Mouse (Mus musculus) stomach, embryonic 16.5 days (tissue): ENCODE data around the gene BC052040. TPM values are rescaled to one million over a fixed set of nuclear protein-coding genes. Genes with fewer than 3 reads are reported as not detected.
A peak's percentile ranks its signal among the peaks of the same experiment; 100 is the strongest.

Experiments used
- ATAC-seq: fragments of 200-750 bp; cut with Nextera tagmentation; 2 replicates; pipeline ENCODE4 v1.8.0; 2017; ENCODE audit warnings: moderate number of reproducible peaks, moderate TSS enrichment; ENCODE audit not compliant: insufficient read depth, low FRiP score
- H3K27ac ChIP-seq: fragments of 300-500 bp; sonication (generic); 2 replicates; pipeline ENCODE4 v1.5.1; 2014; ENCODE audit warnings: low read length
- H3K27me3 ChIP-seq: fragments of 300-500 bp; sonication (generic); 2 replicates; pipeline ENCODE4 v1.6.1; 2014; ENCODE audit warnings: low read length, control low read depth, mixed read lengths; ENCODE audit not compliant: control insufficient read depth, insufficient read depth
- H3K36me3 ChIP-seq: fragments of 300-500 bp; sonication (generic); 2 replicates; pipeline ENCODE4 v1.6.1; 2014; ENCODE audit warnings: low read length; ENCODE audit not compliant: control insufficient read depth, insufficient read depth
- H3K4me1 ChIP-seq: fragments of 300-500 bp; sonication (generic); 2 replicates; pipeline ENCODE4 v1.6.1; 2014; ENCODE audit warnings: low read length, control low read depth, mixed read lengths; ENCODE audit not compliant: control insufficient read depth, insufficient read depth
- H3K4me2 ChIP-seq: fragments of 300-500 bp; sonication (generic); 2 replicates; pipeline ENCODE4 v1.6.1; 2014; ENCODE audit warnings: low read depth, low read length, mixed read lengths
- H3K4me3 ChIP-seq: fragments of 300-500 bp; sonication (generic); replicated peaks from 2 replicates; pipeline ENCODE4 v1.5.1; 2014; ENCODE audit warnings: mild to moderate bottlenecking, low read length
- H3K9ac ChIP-seq: fragments of 300-500 bp; sonication (generic); 2 replicates; pipeline ENCODE4 v1.6.1; 2014; ENCODE audit warnings: low read length
- H3K9me3 ChIP-seq: fragments of 300-500 bp; sonication (generic); replicated peaks from 2 replicates; pipeline ENCODE4 v1.6.1; 2016; ENCODE audit warnings: low read length, control low read depth; ENCODE audit not compliant: control insufficient read depth
- WGBS: fragments of 180-500 bp; shearing (Covaris S2); extraction: QIAGEN DNeasy Blood & Tissue Kit; methylation state at CpG from one replicate; pipeline ENCODE4 v1.1.7; 2014; 5-methylcytosine and 5-hydroxymethylcytosine counted together
- polyA plus RNA-seq: library from polyadenylated mRNA; unstranded; fragments of >200 nt; fragmentation: Nextera tagmentation; extraction: Ambion mirVana; gene quantifications from 2 replicates; pipeline ENCODE4 v1.2.1, GENCODE M21; 2015

The BC052040 gene
- polyA plus RNA-seq, 1 experiment from 2014 or later, result 13.3 TPM

DNA sequence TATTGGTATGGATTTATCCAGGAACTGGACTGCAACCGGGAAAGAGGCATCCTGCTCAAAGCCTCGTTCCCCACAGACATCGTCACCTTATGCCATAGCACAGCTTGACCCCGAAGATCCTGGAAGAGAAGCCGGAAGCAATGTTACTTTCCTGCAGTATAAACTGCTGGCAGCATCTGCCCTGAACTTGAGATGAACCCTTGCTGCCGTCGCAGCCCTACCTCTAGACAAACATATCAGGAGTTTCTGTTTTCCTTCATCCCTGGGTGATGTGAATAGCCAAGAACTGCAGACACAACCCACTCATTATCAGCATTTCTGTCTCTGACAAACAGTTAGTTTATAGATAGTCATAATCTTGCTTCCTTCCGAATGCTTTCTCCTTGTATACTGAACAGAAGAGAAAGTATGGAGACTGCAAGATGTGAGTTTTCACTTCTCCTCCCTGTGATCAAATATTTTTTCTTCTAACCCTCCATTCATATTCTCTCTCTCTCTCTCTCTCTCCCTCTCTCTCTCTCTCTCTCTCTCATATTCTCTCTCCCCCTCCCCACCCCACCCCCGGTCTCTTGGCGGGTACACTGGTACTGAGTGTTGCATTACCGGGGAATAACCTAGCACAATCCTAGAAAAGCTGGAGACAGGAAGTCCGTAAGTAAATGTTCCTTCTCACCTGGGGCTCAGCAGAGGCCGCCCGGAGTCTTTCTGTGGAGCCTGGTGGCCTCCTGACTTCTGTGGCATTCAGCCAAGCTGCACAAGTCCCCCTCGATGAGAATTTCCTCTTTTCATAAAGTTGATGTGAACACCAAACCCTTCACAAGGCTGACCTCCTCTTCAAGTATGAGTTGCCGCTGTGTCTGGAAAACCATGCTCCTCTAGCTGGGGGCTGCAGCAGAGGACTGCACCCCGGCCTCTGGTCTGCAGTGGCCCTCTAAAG lies 195.7 kb downstream of the BC052040 start:
- Histone ChIP-seq H3K27me3 (no peaks in the 10 kb centered on the region), H3K27ac (peak overlapping the region; percentile 79), H3K9ac (peak overlapping the region; percentile 49), H3K4me2 (peak overlapping the region; percentile 39; the same call in 1 of the 2 replicates), H3K9me3 (no peaks in the 10 kb centered on the region), H3K36me3 (no peaks in the 10 kb centered on the region), H3K4me3 (peak overlapping the region; percentile 20), H3K4me1 (peaks cover 41% of the 10 kb centered on the region)
- WGBS, result 21% methylated on average over 17 of the region's 17 CpGs
- ATAC-seq, result peak; percentile 58

DNA sequence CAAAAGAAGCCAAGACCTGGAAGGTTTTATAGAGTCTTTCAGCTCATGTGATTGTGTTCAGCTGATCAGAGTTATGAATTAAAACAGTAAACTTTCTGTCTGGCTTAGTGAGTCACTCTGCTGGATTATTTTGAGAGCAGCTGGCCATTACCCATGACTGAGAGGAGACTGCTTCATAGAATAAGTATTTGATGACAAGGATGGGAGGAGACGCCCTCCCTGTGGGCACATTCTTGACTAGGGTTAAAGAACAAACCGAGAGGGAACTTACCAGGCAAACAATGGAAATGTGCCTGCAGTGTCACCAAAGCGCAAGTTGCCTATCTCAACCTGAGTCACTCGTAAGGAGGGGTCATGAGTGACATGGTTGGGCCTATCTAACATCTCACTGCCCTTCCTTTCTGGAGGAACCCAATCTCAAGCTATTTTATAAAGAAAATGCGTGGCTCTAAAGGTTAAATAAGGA lies 199.1 kb downstream of the BC052040 start:
- Histone ChIP-seq H3K9me3 (no peaks in the 10 kb centered on the region), H3K27me3 (no peaks in the 10 kb centered on the region), H3K4me1 (peaks cover 34% of the 10 kb centered on the region), H3K27ac (peak overlapping the region; percentile 50), H3K36me3 (no peaks in the 10 kb centered on the region), H3K4me3 (no peak overlapping the region), H3K9ac (no peak overlapping the region), H3K4me2 (no peak overlapping the region)
- WGBS, result 61% methylated on average over 5 of the region's 5 CpGs
- 0 out of 2 replicates have a peak, but pooled peaks have one; percentile 42 for ATAC-seq

DNA sequence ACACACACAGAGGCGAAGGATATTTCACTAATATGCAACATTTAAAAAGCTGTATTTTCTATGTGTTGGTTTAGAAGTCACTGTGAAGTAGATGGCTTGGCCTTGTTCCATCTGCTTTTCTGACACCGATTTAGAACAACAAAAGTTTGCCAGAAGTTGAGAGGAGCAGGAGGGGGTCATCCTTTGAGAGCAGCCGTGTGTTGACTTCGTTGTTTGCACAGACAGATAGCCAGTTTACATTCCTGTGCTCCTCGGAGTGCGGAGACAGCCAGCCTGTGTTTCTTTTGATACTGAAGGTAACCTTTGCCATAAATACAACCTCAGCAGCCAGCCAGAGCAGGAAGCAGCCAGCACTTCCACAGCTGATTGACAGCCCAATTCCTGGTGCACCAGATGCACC lies 204.2 kb downstream of the BC052040 start:
- Histone ChIP-seq H3K4me3 (no peak overlapping the region), H3K4me1 (peaks cover 5% of the 10 kb centered on the region), H3K9me3 (no peaks in the 10 kb centered on the region), H3K4me2 (no peak overlapping the region), H3K9ac (no peak overlapping the region), H3K27me3 (no peaks in the 10 kb centered on the region), H3K36me3 (no peaks in the 10 kb centered on the region), H3K27ac (no peak overlapping the region)
- ATAC-seq, result no peak
- 30% methylated on average over 6 of the region's 6 CpGs for WGBS

DNA sequence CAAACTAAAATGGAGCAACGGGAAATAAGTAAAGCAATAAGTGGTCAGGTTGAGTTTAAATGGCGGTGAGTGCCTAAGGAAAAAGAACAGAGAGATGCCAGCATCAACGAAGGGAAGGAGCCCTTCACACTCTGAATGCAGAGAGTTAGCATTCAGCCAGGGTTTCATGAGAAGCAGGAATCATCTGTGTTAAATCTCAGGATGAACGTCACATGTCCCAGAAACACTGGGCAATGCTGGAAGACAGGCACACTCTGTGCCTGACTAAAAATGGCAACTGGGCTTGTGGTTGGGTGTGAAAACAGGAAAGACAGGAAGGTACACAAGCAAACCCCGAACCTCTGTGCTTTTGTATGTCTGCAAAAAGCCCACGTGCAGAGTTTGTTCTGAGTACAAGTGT lies 217.3 kb downstream of the BC052040 start:
- no peak for ATAC-seq
- no peak overlapping the region for H3K27ac ChIP-seq
- no peak overlapping the region for H3K4me2 ChIP-seq
- H3K4me3 ChIP-seq, result no peak overlapping the region
- H3K9me3 ChIP-seq, result no peaks in the 10 kb centered on the region
- H3K36me3 ChIP-seq, result no peaks in the 10 kb centered on the region
- no peaks in the 10 kb centered on the region for H3K4me1 ChIP-seq
- H3K27me3 ChIP-seq, result no peaks in the 10 kb centered on the region
- 71% methylated on average over 6 of the region's 6 CpGs for WGBS
- H3K9ac ChIP-seq, result no peak overlapping the region

DNA sequence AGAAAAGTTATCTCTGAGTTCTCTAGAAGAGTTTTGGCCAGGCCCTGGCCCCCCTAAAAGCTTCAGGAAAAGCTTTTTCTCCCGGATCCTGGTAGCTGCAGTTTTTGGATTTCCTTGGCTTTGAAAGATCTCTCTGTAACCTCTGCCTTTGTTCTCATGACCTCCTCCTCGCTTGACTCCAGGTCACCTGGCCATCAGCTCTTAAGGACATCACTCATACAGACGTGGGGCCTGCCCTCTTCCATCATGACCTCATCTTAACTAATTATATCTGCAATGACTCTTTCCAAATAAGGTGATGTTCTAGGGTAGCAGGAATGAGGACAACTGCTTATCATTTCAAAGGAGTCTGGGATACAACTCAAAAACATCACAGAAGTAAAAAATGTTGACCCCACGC lies 226.9 kb downstream of the BC052040 start:
- H3K9me3 ChIP-seq, result no peaks in the 10 kb centered on the region
- 37% methylated on average over 4 of the region's 4 CpGs for WGBS

DNA sequence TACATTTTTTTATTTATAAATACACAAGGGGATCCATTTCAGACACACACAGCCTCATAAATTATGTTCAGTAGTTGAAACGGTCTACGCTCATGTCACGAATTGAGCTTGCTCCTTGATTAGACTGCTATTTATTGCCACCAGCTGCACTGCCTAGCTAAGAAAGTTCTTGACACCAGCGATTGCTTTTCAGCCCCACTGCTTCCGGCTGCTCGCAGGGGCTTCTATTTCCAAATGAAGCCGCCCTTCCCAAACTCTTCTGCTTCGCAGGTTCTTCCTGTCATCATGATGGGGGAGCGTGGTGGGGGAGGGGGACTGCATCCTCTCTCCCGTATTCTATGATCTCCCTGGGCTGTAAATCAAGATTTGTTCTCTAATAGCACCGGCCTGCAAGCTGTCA lies 231.8 kb downstream of the BC052040 start:
- Histone ChIP-seq H3K4me1 (peaks cover 8% of the 10 kb centered on the region), H3K4me2 (peak overlapping the region; percentile 23; the same call in 1 of the 2 replicates), H3K4me3 (no peak overlapping the region), H3K9me3 (no peaks in the 10 kb centered on the region), H3K27me3 (no peaks in the 10 kb centered on the region), H3K27ac (no peak overlapping the region), H3K9ac (no peak overlapping the region), H3K36me3 (no peaks in the 10 kb centered on the region)
- ATAC-seq, result no peak
- 34% methylated on average over 11 of the region's 11 CpGs for WGBS

More for the DNA sequence above, 226.9 kb downstream of the BC052040 start:
- no peak for ATAC-seq
- Histone ChIP-seq H3K4me1 (no peaks in the 10 kb centered on the region), H3K9ac (no peak overlapping the region), H3K36me3 (no peaks in the 10 kb centered on the region), H3K4me3 (no peak overlapping the region), H3K4me2 (no peak overlapping the region), H3K27ac (no peak overlapping the region), H3K27me3 (no peaks in the 10 kb centered on the region)

DNA sequence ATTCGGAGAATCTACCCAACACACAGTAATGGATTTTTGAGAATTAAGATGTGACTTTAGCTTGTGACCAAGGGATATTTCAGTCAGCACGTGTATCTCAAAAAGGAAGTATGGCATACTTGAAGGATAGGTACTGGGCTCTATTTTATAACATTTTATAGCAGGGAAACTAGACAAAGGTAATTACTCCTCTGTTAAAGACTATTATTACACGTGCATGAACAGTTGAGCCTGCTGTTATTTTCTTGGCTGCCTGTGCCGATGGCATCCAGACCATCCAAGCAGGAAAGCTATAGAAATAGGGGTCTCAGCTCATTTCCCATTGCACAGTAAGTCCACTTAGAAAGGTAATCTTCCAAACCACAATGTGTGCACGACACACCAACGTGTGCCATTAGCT lies 232.2 kb downstream of the BC052040 start:
- H3K9me3 ChIP-seq, result no peaks in the 10 kb centered on the region
- H3K27ac ChIP-seq, result no peak overlapping the region
- H3K27me3 ChIP-seq, result no peaks in the 10 kb centered on the region
- H3K4me3 ChIP-seq, result no peak overlapping the region
- ATAC-seq, result no peak
- WGBS, result 57% methylated on average over 6 of the region's 6 CpGs
- no peak overlapping the region for H3K9ac ChIP-seq
- H3K36me3 ChIP-seq, result no peaks in the 10 kb centered on the region
- peaks cover 10% of the 10 kb centered on the region for H3K4me1 ChIP-seq
- H3K4me2 ChIP-seq, result peak overlapping the region; percentile 23; the same call in 1 of the 2 replicates

DNA sequence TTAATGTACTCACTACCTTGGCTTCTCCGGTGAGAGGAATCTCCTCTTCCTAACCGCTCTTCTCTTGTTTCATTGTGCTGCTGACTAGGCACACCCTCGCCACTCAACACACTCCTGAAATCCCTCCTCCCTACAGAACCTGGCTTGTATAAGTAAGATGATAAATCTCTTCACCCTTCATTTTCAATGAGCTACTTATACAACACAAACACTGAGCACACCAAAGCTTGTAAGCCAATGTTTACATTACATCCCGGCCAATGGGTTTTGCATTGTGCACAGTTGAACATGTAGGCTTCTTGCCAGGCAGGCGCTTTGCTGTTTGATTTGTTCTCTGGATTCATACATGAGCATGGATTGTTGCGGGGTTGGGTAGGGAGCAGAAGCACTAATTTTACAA lies 236.4 kb downstream of the BC052040 start:
- H3K9ac ChIP-seq, result no peak overlapping the region
- peak overlapping the region; percentile 11; the same call in 1 of the 2 replicates for H3K4me2 ChIP-seq
- H3K4me3 ChIP-seq, result no peak overlapping the region
- H3K9me3 ChIP-seq, result no peaks in the 10 kb centered on the region
- H3K27me3 ChIP-seq, result no peaks in the 10 kb centered on the region
- ATAC-seq, result peak; percentile 85
- peak overlapping the region; percentile 38; the same call in 1 of the 2 replicates for H3K27ac ChIP-seq
- no peaks in the 10 kb centered on the region for H3K36me3 ChIP-seq
- WGBS, result 34% methylated on average over 6 of the region's 6 CpGs
- peaks cover 10% of the 10 kb centered on the region for H3K4me1 ChIP-seq

DNA sequence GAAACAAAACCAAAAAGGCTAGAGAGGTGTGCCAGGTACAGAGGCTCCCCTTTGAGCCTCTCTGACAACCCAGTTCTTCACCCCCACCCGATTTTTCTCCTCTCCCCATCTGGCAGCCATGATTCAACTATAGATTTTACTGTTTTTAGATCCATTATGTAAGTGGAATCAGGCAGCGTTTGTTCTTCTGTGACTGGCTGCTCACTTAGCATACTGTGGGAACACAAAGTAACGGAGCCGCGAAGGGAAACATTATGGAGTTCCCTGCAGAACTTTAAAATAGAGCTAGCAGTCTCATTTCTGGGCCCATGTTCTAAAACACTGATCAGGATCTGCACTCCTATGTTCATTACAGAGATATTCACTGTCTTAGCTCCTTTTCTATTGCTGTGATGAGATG lies 240.8 kb downstream of the BC052040 start:
- Histone ChIP-seq H3K36me3 (no peaks in the 10 kb centered on the region), H3K27me3 (no peaks in the 10 kb centered on the region), H3K9me3 (no peaks in the 10 kb centered on the region), H3K9ac (no peak overlapping the region), H3K4me1 (peaks cover 10% of the 10 kb centered on the region), H3K4me2 (no peak overlapping the region), H3K27ac (no peak overlapping the region), H3K4me3 (no peak overlapping the region)
- no peak for ATAC-seq
- WGBS, result 89% methylated on average over 5 of the region's 5 CpGs
